10 mouse cellular contexts compared by ENCODE assay signal in the genomic region with DNA sequence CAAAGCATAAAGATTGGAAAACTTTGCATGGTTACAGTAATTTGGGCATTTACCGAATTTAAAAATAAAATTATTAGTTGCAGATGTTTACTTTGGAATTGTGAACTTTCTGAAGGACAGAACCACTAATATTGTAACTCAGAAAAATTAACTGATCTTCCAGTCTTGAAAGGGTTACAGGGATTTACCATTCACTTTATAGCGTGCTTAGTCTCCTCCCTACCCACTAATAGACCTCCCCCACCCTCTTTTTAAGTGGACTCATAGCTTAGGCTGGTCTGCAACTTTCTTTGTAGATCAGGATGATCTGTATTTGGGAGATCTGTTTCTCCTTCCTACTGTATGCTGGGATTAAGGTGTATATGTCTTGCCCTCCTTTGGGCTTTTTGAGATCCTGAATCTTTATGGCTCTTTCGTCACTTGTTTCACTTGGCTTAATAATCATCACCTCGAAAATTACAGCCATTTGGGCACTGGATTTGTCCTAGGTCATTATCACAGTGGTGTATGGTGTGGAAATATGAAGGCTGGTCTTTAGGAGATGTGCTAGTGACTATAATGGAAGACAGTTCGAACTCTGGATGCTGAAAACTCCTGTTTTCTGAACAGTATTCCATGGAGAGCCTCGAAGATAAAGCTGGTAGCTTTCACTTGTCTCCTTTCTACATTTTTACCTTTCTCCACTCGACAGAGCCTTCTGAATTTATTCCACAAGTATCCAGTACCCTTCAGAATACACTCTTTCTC. TPM values are rescaled to one million over a fixed set of nuclear protein-coding genes. Genes with fewer than 3 reads are reported as not detected.
DNase-seq lines count a peak whose midpoint lies in the region; ATAC-seq and TF ChIP-seq lines count a peak whose summit lies in the region.
"Had no signal": no experiment of that assay in that cellular context is flagged by ENCODE, and none has a peak within 500 bp of the region (broad histone marks: within the 10 kb centered on the region; RNA-seq: fewer than 3 reads in every experiment).

No protein-coding gene starts in this region.

- DNase-seq in heart, adult 8-10 months (ENCODE audit: low spot score) = no peak
- peak; percentile 63 for DNase-seq in c-Kit-positive CD71-positive TER-119-positive erythroid progenitor cells, embryonic 14.5 days (ENCODE audit: low spot score)
- no peak for DNase-seq in hindbrain, postnatal 0 days (ENCODE audit: low spot score)
- no peak for DNase-seq in layer of hippocampus, adult 2 months (ENCODE audit: low spot score in 2 of 2)
- DNase-seq in layer of hippocampus, postnatal 14 days (ENCODE audit: low spot score in 2 of 2) = no peak
- no peak for DNase-seq in thymus, adult 2 months
- DNase-seq: lung, postnatal 10 days had no signal

- H3K4me2 ChIP-seq in heart, embryonic 16.5 days (ENCODE audit: low read depth, low read length) = peak overlapping the region; percentile 75
- H3K4me2 ChIP-seq in hindbrain, postnatal 0 days (ENCODE audit: low read depth, low read length) = peak overlapping the region; percentile 61
- peak overlapping the region; percentile 70 for H3K4me2 ChIP-seq in neural tube, embryonic 12.5 days (replicated peaks)

- peak overlapping the region; percentile 61 for H3K9ac ChIP-seq in heart, embryonic 16.5 days (ENCODE audit: low read length)
- H3K9ac ChIP-seq in hindbrain, postnatal 0 days (replicated peaks; ENCODE audit: low read length) = no peak overlapping the region
- peak overlapping the region; percentile 62 for H3K9ac ChIP-seq in neural tube, embryonic 12.5 days

- no peak for TF ChIP-seq CTCF in hindbrain, postnatal 0 days (IDR thresholded peaks at IDR 0.05; ENCODE audit: low read depth)
- TF ChIP-seq CTCF in layer of hippocampus, adult 2 months (conservative IDR thresholded peaks at IDR 0.05) = no peak
- no peak for TF ChIP-seq CTCF in thymus, adult 2 months (IDR thresholded peaks at IDR 0.05; ENCODE audit: borderline replicate concordance, control insufficient read depth, extremely low read depth, insufficient read depth, low read length, poor library complexity)

- no peaks in the 10 kb centered on the region for H3K36me3 ChIP-seq in heart, embryonic 16.5 days (ENCODE audit: control insufficient read depth, insufficient read depth)
- no peaks in the 10 kb centered on the region for H3K36me3 ChIP-seq in hindbrain, postnatal 0 days (ENCODE audit: insufficient read depth, low read length)
- no peaks in the 10 kb centered on the region for H3K36me3 ChIP-seq in neural tube, embryonic 12.5 days
- H3K36me3 ChIP-seq in thymus, adult 2 months (ENCODE audit: control insufficient read depth, insufficient read depth, low read length) = no peaks in the 10 kb centered on the region

- peak overlapping the region; percentile 48 for H3K4me3 ChIP-seq in heart, embryonic 16.5 days (ENCODE audit: low read length)
- H3K4me3 ChIP-seq in hindbrain, postnatal 0 days (ENCODE audit: low read length) = peak overlapping the region; percentile 49
- H3K4me3 ChIP-seq in neural tube, embryonic 12.5 days = peak overlapping the region; percentile 31
- no peak overlapping the region; the same call in 1 of the 2 replicates for H3K4me3 ChIP-seq in layer of hippocampus, adult 2 months
- H3K4me3 ChIP-seq in thymus, adult 2 months (ENCODE audit: control insufficient read depth, insufficient read depth, low read length) = no peak overlapping the region

- no peak for TF ChIP-seq POLR2A in thymus, adult 2 months (IDR thresholded peaks at IDR 0.05; ENCODE audit: control insufficient read depth, extremely low read depth, insufficient read depth, low read length, poor library complexity)

- no peaks in the 10 kb centered on the region for H3K27me3 ChIP-seq in heart, embryonic 16.5 days (ENCODE audit: control insufficient read depth, insufficient read depth, low read length)
- no peaks in the 10 kb centered on the region for H3K27me3 ChIP-seq in hindbrain, postnatal 0 days (ENCODE audit: insufficient read depth, low read length)
- H3K27me3 ChIP-seq in neural tube, embryonic 12.5 days (replicated peaks) = no peaks in the 10 kb centered on the region
- H3K27me3 ChIP-seq in thymus, adult 2 months (ENCODE audit: control insufficient read depth, insufficient read depth, low read length) = no peaks in the 10 kb centered on the region
- H3K27me3 ChIP-seq: Patski had no signal

- peaks cover 32% of the 10 kb centered on the region for H3K4me1 ChIP-seq in heart, embryonic 16.5 days (ENCODE audit: control insufficient read depth, insufficient read depth, low read length)
- H3K4me1 ChIP-seq in hindbrain, postnatal 0 days (ENCODE audit: insufficient read depth, low read length) = peaks cover 7% of the 10 kb centered on the region; the same call in 1 of the 2 replicates
- peaks cover 22% of the 10 kb centered on the region for H3K4me1 ChIP-seq in neural tube, embryonic 12.5 days
- H3K4me1 ChIP-seq in thymus, adult 2 months (replicated peaks; ENCODE audit: control insufficient read depth, insufficient read depth, low read length) = peaks cover 6% of the 10 kb centered on the region

- H3K9me3 ChIP-seq in heart, embryonic 16.5 days (replicated peaks; ENCODE audit: control insufficient read depth, low read length) = no peaks in the 10 kb centered on the region
- H3K9me3 ChIP-seq in hindbrain, postnatal 0 days (ENCODE audit: low read length) = no peaks in the 10 kb centered on the region
- H3K9me3 ChIP-seq in neural tube, embryonic 12.5 days = no peaks in the 10 kb centered on the region

- peak overlapping the region; percentile 42; the same call in 1 of the 2 replicates for H3K27ac ChIP-seq in heart, embryonic 16.5 days (ENCODE audit: low read length)
- H3K27ac ChIP-seq in hindbrain, postnatal 0 days = no peak overlapping the region
- H3K27ac ChIP-seq in neural tube, embryonic 12.5 days = no peak overlapping the region
- no peak overlapping the region for H3K27ac ChIP-seq in layer of hippocampus, adult 2 months
- no peak overlapping the region for H3K27ac ChIP-seq in thymus, adult 2 months (ENCODE audit: control insufficient read depth, insufficient read depth, low read length)

- WGBS in heart, embryonic 16.5 days = 22% methylated on average over 7 of the region's 7 CpGs
- WGBS in hindbrain, postnatal 0 days = 22% methylated on average over 7 of the region's 7 CpGs
- WGBS in neural tube, embryonic 12.5 days = 18% methylated on average over 7 of the region's 7 CpGs
- WGBS in thymus, adult 2 months = 38% methylated on average over 7 of the region's 7 CpGs

- ATAC-seq in heart, embryonic 16.5 days (replicated peaks; ENCODE audit: extremely low read depth, insufficient read depth, low FRiP score) = no peak
- ATAC-seq in hindbrain, postnatal 0 days = no peak
- no peak for ATAC-seq in neural tube, embryonic 12.5 days (ENCODE audit: low FRiP score, low read depth)
- ATAC-seq: Patski had no signal

RNA-seq across cellular contexts. Expression of a gene that starts 1.0 kb away (rescaled TPM):
- polyA plus RNA-seq in heart, embryonic 16.5 days (2015; fragmentation: Nextera tagmentation; extraction: Ambion mirVana) = 2.0 and 2.2 TPM in 2 replicates
- 1 to 10 TPM; 3.4 to 5.0 (median 3.8) TPM for total RNA-seq in heart, adult 8-10 months (2022)
- total RNA-seq in hindbrain, postnatal 0 days (2014; rRNA removed) = 544 and 673 TPM in 2 replicates
- polyA plus RNA-seq in hindbrain, postnatal 0 days (2015; fragmentation: Nextera tagmentation; extraction: Ambion mirVana) = 1.4 and 2.2 TPM in 2 replicates
- polyA plus RNA-seq in neural tube, embryonic 12.5 days (2016; fragmentation: Nextera tagmentation; extraction: Ambion mirVana) = 3.0 and 5.4 TPM in 2 replicates
- total RNA-seq in layer of hippocampus, adult 2 months (2021) = 1 to 10 TPM; 3.6 to 5.5 TPM
- 10 to 100 TPM in 1 of 2 experiments, 1 to 10 TPM in 1; 3.7 to 12.5 TPM for total RNA-seq in layer of hippocampus, postnatal 14 days (2021)
- polyA plus RNA-seq in thymus, adult 2 months (2012; rRNA removed) = 496 and 661 TPM in 2 replicates

RNA-seq across cellular contexts. Expression of a gene that starts 2.5 kb away (rescaled TPM):
- polyA plus RNA-seq in heart, embryonic 16.5 days (2015; fragmentation: Nextera tagmentation; extraction: Ambion mirVana) = 3.8 and 9.2 TPM in 2 replicates
- 10 to 100 TPM in 1 of 4 experiments, 1 to 10 TPM in 3; 2.4 to 17.9 (median 5.5) TPM for total RNA-seq in heart, adult 8-10 months (2022)
- 415 and 567 TPM in 2 replicates for total RNA-seq in hindbrain, postnatal 0 days (2014; rRNA removed)
- 3.3 and 7.9 TPM in 2 replicates for polyA plus RNA-seq in hindbrain, postnatal 0 days (2015; fragmentation: Nextera tagmentation; extraction: Ambion mirVana)
- polyA plus RNA-seq in neural tube, embryonic 12.5 days (2016; fragmentation: Nextera tagmentation; extraction: Ambion mirVana) = 2.7 and 5.6 TPM in 2 replicates
- 10 to 100 TPM in 1 of 2 experiments, 1 to 10 TPM in 1; 6.9 to 12.2 TPM for total RNA-seq in layer of hippocampus, adult 2 months (2021)
- 10 to 100 TPM; 23.4 to 33.5 TPM for total RNA-seq in layer of hippocampus, postnatal 14 days (2021)
- polyA plus RNA-seq in thymus, adult 2 months (2012; rRNA removed) = 4,070 and 5,945 TPM in 2 replicates

RNA-seq across cellular contexts. Expression of a gene that starts 5.4 kb away (rescaled TPM):
- polyA plus RNA-seq in heart, embryonic 16.5 days (2015; fragmentation: Nextera tagmentation; extraction: Ambion mirVana) = 7.7 and 8.6 TPM in 2 replicates
- 100 to 1,000 TPM; 231 to 254 (median 246) TPM for total RNA-seq in heart, adult 8-10 months (2022)
- total RNA-seq in hindbrain, postnatal 0 days (2014; rRNA removed) = 2,417 and 3,828 TPM in 2 replicates
- polyA plus RNA-seq in hindbrain, postnatal 0 days (2015; fragmentation: Nextera tagmentation; extraction: Ambion mirVana) = 4.2 and 5.5 TPM in 2 replicates
- polyA plus RNA-seq in neural tube, embryonic 12.5 days (2016; fragmentation: Nextera tagmentation; extraction: Ambion mirVana) = 4.6 and 6.6 TPM in 2 replicates
- 100 to 1,000 TPM; 333 to 344 TPM for total RNA-seq in layer of hippocampus, adult 2 months (2021)
- total RNA-seq in layer of hippocampus, postnatal 14 days (2021) = 100 to 1,000 TPM; 253 to 315 TPM
- polyA plus RNA-seq in thymus, adult 2 months (2012; rRNA removed) = 150 and 182 TPM in 2 replicates

RNA-seq across cellular contexts. Expression of a gene that starts 6.9 kb away (rescaled TPM):
- polyA plus RNA-seq in heart, embryonic 16.5 days (2015; fragmentation: Nextera tagmentation; extraction: Ambion mirVana) = 0.38 and 0.52 TPM in 2 replicates
- 1 to 10 TPM in 2 of 4 experiments, under 1 TPM in 2; 0.91 to 1.3 (median 1.1) TPM for total RNA-seq in heart, adult 8-10 months (2022)
- total RNA-seq in hindbrain, postnatal 0 days (2014; rRNA removed) = 65.9 and 103 TPM in 2 replicates
- polyA plus RNA-seq in hindbrain, postnatal 0 days (2015; fragmentation: Nextera tagmentation; extraction: Ambion mirVana) = 0.13 and 0.35 TPM in 2 replicates
- polyA plus RNA-seq in neural tube, embryonic 12.5 days (2016; fragmentation: Nextera tagmentation; extraction: Ambion mirVana) = 0.63 TPM in 2 replicates
- 1 to 10 TPM in 1 of 2 experiments, under 1 TPM in 1; 0.39 to 1.2 TPM for total RNA-seq in layer of hippocampus, adult 2 months (2021)
- total RNA-seq in layer of hippocampus, postnatal 14 days (2021) = 1 to 10 TPM; 1.2 to 1.9 TPM
- 37.8 and 51.2 TPM in 2 replicates for polyA plus RNA-seq in thymus, adult 2 months (2012; rRNA removed)

RNA-seq across cellular contexts. Expression of a gene that starts 7.6 kb away (rescaled TPM):
- polyA plus RNA-seq in heart, embryonic 16.5 days (2015; fragmentation: Nextera tagmentation; extraction: Ambion mirVana) = 0.20 and 0.37 TPM in 2 replicates
- 1 to 10 TPM; 4.6 to 6.3 (median 5.7) TPM for total RNA-seq in heart, adult 8-10 months (2022)
- 466 and 603 TPM in 2 replicates for total RNA-seq in hindbrain, postnatal 0 days (2014; rRNA removed)
- polyA plus RNA-seq in hindbrain, postnatal 0 days (2015; fragmentation: Nextera tagmentation; extraction: Ambion mirVana) = 0.16 and 0.54 TPM in 2 replicates
- polyA plus RNA-seq in neural tube, embryonic 12.5 days (2016; fragmentation: Nextera tagmentation; extraction: Ambion mirVana) = 0.60 and 0.63 TPM in 2 replicates
- total RNA-seq in layer of hippocampus, adult 2 months (2021) = 10 to 100 TPM; 17.7 to 18.3 TPM
- 10 to 100 TPM; 19.7 to 24.2 TPM for total RNA-seq in layer of hippocampus, postnatal 14 days (2021)
- polyA plus RNA-seq in thymus, adult 2 months (2012; rRNA removed) = 72.3 and 87.8 TPM in 2 replicates

Comparison
In these comparisons a context has a peak if more than half of its experiments do, and no peak if none do; other contexts are left out.
1. H3K4me3 ChIP-seq: peak in heart, embryonic 16.5 days (single experiment), hindbrain, postnatal 0 days (single experiment) and neural tube, embryonic 12.5 days (single experiment); none in layer of hippocampus, adult 2 months (single experiment) and thymus, adult 2 months (single experiment).
2. RNA of a gene that starts 1.0 kb away (total RNA-seq): 544 to 673 TPM in hindbrain, postnatal 0 days; 3.7 to 12.5 TPM in layer of hippocampus, postnatal 14 days, 3.6 to 5.5 TPM in layer of hippocampus, adult 2 months and 3.4 to 5.0 TPM in heart, adult 8-10 months; every median in the first group is over 10 times any median in the second.
3. RNA of a gene that starts 2.5 kb away (total RNA-seq): 415 to 567 TPM in hindbrain, postnatal 0 days; 23.4 to 33.5 TPM in layer of hippocampus, postnatal 14 days, 6.9 to 12.2 TPM in layer of hippocampus, adult 2 months and 2.4 to 17.9 TPM in heart, adult 8-10 months; every median in the first group is over 10 times any median in the second.
4. Peak in every context shown above with its lines, with median percentiles within 50 percentile points of each other: H3K4me2 ChIP-seq.